Mouse (Mus musculus) midbrain, embryonic 13.5 days (tissue): ENCODE measurements at regions not wholly inside any gene's neighbourhood (a gene's known extent, or its start where the extent isn't known, plus 50 kb on each side); places are given as distances from the start of the nearest gene placed in this dataset.

Experiments used
- ATAC-seq: fragments of 200-750 bp; cut with Nextera tagmentation; 2 replicates; pipeline ENCODE4 v1.8.0; 2017; ENCODE audit warnings: mild to moderate bottlenecking, moderate TSS enrichment, moderate library complexity
- H3K27ac ChIP-seq: fragments of 300-500 bp; sonication (generic); 2 replicates; pipeline ENCODE4 v1.5.1; 2015; ENCODE audit warnings: inconsistent platforms, mild to moderate bottlenecking, moderate library complexity
- H3K27me3 ChIP-seq: fragments of 300-500 bp; sonication (generic); 2 replicates; pipeline ENCODE4 v1.6.1; 2015; ENCODE audit warnings: mild to moderate bottlenecking, inconsistent platforms
- H3K36me3 ChIP-seq: fragments of 300-500 bp; sonication (generic); 2 replicates; pipeline ENCODE4 v1.6.1; 2015; ENCODE audit warnings: mild to moderate bottlenecking, inconsistent platforms
- H3K4me1 ChIP-seq: fragments of 300-500 bp; sonication (generic); replicated peaks from 2 replicates; pipeline ENCODE4 v1.6.1; 2015; ENCODE audit warnings: inconsistent platforms
- H3K4me2 ChIP-seq: fragments of 300-500 bp; sonication (generic); replicated peaks from 2 replicates; pipeline ENCODE4 v1.6.1; 2015; ENCODE audit warnings: moderate library complexity, mild to moderate bottlenecking, inconsistent platforms
- H3K4me3 ChIP-seq: fragments of 300-500 bp; sonication (generic); replicated peaks from 2 replicates; pipeline ENCODE4 v1.5.1; 2015; ENCODE audit warnings: mild to moderate bottlenecking, inconsistent platforms
- H3K9ac ChIP-seq: fragments of 300-500 bp; sonication (generic); replicated peaks from 2 replicates; pipeline ENCODE4 v1.6.1; 2015; ENCODE audit warnings: mild to moderate bottlenecking, inconsistent platforms
- H3K9me3 ChIP-seq: fragments of 300-500 bp; sonication (generic); 2 replicates; pipeline ENCODE4 v1.6.1; 2016; ENCODE audit warnings: mild to moderate bottlenecking, inconsistent platforms
- WGBS: fragments of 180-500 bp; shearing (Covaris S2); methylation state at CpG from one replicate; pipeline ENCODE4 v1.1.7; 2015; 5-methylcytosine and 5-hydroxymethylcytosine counted together

DNA sequence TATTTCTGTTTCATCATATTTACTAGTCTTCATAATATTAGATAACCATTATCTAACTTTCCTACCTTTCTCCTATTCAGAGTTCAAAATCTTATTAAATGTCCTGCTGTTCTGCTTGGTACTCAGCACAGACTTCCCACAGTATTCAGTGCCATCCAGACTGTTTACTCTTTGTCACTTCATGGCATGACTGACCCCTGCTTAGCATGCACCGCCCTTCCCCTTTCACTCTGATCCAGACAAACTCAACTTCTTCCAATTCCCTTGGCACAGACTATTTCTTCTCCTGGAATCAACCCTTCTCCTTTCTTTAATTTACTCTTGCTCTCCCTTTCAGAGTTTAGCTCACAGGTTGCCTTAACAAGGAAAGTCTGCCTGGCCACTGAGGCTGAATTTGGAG lies 458.8 kb downstream of the Ppargc1a start:
- H3K4me2 ChIP-seq = no peak overlapping the region
- H3K9me3 ChIP-seq = no peaks in the 10 kb centered on the region
- H3K4me3 ChIP-seq = no peak overlapping the region
- H3K36me3 ChIP-seq = no peaks in the 10 kb centered on the region
- no peak overlapping the region for H3K9ac ChIP-seq
- 75% methylated on average over 1 of the region's 1 CpGs for WGBS
- no peak overlapping the region for H3K27ac ChIP-seq
- H3K27me3 ChIP-seq = no peaks in the 10 kb centered on the region
- no peaks in the 10 kb centered on the region for H3K4me1 ChIP-seq
- no peak for ATAC-seq

- Histone ChIP-seq H3K4me1 (no peaks in the 10 kb centered on the region), H3K9me3 (no peaks in the 10 kb centered on the region), H3K4me2 (no peak overlapping the region), H3K4me3 (no peak overlapping the region), H3K27ac (no peak overlapping the region), H3K27me3 (no peaks in the 10 kb centered on the region), H3K9ac (no peak overlapping the region), H3K36me3 (no peaks in the 10 kb centered on the region)
- 95% methylated on average over 1 of the region's 1 CpGs for WGBS
- ATAC-seq = no peak
These were observed 459.3 kb downstream of the Ppargc1a start for GRCm38 (mm10) chr5:51108181-51108580.

GRCm38 (mm10) chr5:51099902-51100301 lies 467.6 kb downstream of the Ppargc1a start:
- no peak overlapping the region for H3K4me3 ChIP-seq
- no peak overlapping the region for H3K9ac ChIP-seq
- no peak overlapping the region for H3K27ac ChIP-seq
- H3K4me2 ChIP-seq = no peak overlapping the region
- WGBS = 86% methylated on average over 3 of the region's 3 CpGs
- H3K9me3 ChIP-seq = no peaks in the 10 kb centered on the region
- no peak for ATAC-seq
- no peaks in the 10 kb centered on the region for H3K4me1 ChIP-seq
- no peaks in the 10 kb centered on the region for H3K36me3 ChIP-seq
- no peaks in the 10 kb centered on the region for H3K27me3 ChIP-seq

DNA sequence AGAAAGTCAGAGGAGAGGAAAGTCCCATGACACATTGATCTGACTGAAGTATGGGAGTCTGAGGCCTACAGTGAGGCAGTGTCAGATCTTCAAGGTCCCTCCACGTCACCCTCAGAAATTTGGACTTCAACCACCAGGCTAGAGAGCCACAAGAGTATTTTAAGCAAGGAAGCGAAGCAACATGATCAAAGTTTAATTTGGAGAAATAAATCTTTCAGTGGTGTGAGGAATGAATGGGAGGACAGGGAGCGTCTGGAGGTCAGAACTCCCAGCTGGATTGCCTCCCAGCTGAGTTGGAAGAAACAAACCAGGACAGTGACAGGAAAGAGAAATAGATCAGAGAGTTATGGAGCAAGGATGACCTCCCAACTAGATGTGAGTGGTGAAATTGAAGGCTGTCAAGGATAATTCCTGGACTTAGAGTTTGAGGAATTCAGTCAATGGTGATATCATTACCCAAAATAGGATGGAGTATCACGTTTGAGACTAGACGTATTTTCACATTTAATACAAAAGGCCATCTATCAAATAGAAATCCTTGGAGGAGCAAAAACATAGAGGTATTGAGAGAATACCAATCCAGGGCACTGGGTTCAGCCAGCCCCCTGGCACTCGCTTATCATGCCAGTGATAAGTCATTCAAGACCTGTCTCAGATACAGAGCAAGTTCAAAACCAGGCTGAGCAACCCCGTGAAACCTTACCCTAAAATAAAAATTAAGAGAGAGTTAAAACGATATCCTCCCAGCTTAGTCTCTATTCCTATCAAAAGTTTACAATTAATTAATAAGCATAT lies 494.7 kb downstream of the Ppargc1a start:
- no peaks in the 10 kb centered on the region for H3K36me3 ChIP-seq
- no peaks in the 10 kb centered on the region for H3K9me3 ChIP-seq
- H3K27ac ChIP-seq = no peak overlapping the region
- no peak for ATAC-seq
- 88% methylated on average over 8 of the region's 8 CpGs for WGBS
- no peak overlapping the region for H3K9ac ChIP-seq
- H3K4me3 ChIP-seq = no peak overlapping the region
- H3K4me2 ChIP-seq = no peak overlapping the region
- no peaks in the 10 kb centered on the region for H3K27me3 ChIP-seq
- H3K4me1 ChIP-seq = no peaks in the 10 kb centered on the region

DNA sequence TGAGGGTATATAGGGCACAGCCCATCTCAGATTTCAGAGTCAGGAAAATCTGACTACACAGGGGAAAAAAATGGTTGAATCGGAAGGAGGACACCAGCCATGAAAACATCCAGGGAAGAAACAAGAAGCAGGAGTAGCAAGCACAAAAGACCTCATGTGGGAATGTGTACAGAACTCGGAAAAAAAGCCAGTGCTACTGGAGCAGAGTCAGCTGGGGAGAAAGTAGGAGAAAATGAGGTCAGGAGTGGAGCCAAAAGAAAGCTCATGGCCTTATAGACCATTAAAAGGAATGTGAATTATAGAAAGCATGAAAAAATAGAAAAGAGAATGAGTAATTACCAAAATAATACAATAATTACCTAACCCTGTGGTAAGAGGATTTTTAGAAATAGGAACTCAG lies 495.4 kb downstream of the Ppargc1a start:
- H3K4me3 ChIP-seq = no peak overlapping the region
- H3K27me3 ChIP-seq = no peaks in the 10 kb centered on the region
- no peaks in the 10 kb centered on the region for H3K36me3 ChIP-seq
- 82% methylated on average over 2 of the region's 2 CpGs for WGBS
- H3K4me2 ChIP-seq = no peak overlapping the region
- H3K9me3 ChIP-seq = no peaks in the 10 kb centered on the region
- ATAC-seq = no peak
- H3K9ac ChIP-seq = no peak overlapping the region
- H3K4me1 ChIP-seq = no peaks in the 10 kb centered on the region
- H3K27ac ChIP-seq = no peak overlapping the region

- ATAC-seq = no peak
- WGBS = 60% methylated on average over 1 of the region's 1 CpGs
- Histone ChIP-seq H3K9me3 (no peaks in the 10 kb centered on the region), H3K27me3 (no peaks in the 10 kb centered on the region), H3K36me3 (no peaks in the 10 kb centered on the region), H3K27ac (no peak overlapping the region), H3K4me3 (no peak overlapping the region), H3K9ac (no peak overlapping the region), H3K4me2 (no peak overlapping the region), H3K4me1 (no peaks in the 10 kb centered on the region)
These were observed 497.9 kb downstream of the Ppargc1a start for GRCm38 (mm10) chr5:51069668-51070067.

- no peaks in the 10 kb centered on the region for H3K27me3 ChIP-seq
- H3K4me3 ChIP-seq = no peak overlapping the region
- 73% methylated on average over 2 of the region's 2 CpGs for WGBS
- no peak for ATAC-seq
- no peaks in the 10 kb centered on the region for H3K4me1 ChIP-seq
- H3K36me3 ChIP-seq = no peaks in the 10 kb centered on the region
- H3K9ac ChIP-seq = no peak overlapping the region
- H3K27ac ChIP-seq = no peak overlapping the region
- H3K9me3 ChIP-seq = no peaks in the 10 kb centered on the region
- no peak overlapping the region for H3K4me2 ChIP-seq
These were observed 521.7 kb downstream of the Ppargc1a start for GRCm38 (mm10) chr5:51045872-51046271.

DNA sequence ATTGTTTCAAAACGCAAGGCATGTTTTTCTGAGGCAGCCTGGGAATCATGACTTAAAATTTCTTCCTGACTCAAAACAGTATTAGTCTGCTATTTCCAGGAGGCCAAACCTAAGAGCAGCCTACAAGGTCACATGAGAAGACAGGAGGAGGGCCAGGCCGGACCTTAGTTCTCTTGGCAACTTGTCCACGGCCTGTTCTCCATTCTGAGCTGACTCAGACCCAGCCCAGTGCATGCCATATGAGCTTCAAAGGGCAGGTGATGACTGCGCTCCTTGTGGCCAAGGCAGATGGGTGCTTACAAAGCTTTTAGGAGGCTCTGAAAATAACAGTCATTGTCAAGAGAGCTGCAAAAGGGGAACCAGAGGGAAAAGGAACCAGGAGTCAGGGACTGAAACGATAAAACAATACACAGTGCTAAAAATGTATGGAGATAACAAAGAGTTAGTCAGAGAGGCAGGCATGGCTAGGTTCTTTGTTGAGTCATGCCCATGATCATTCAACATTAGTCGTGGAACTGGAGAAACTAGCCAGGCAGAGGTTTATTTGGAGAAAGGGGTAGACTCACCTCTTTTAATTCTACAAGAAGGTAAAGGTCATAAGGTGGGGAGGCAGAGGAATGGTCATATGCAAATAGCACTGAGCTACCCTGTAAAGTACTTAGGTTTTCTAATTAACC lies 525.8 kb downstream of the Ppargc1a start:
- no peak overlapping the region for H3K27ac ChIP-seq
- H3K4me3 ChIP-seq = no peak overlapping the region
- no peak overlapping the region for H3K4me2 ChIP-seq
- H3K9ac ChIP-seq = no peak overlapping the region
- no peaks in the 10 kb centered on the region for H3K9me3 ChIP-seq
- no peaks in the 10 kb centered on the region for H3K4me1 ChIP-seq
- ATAC-seq = no peak
- H3K36me3 ChIP-seq = no peaks in the 10 kb centered on the region
- 90% methylated on average over 6 of the region's 6 CpGs for WGBS
- no peaks in the 10 kb centered on the region for H3K27me3 ChIP-seq

DNA sequence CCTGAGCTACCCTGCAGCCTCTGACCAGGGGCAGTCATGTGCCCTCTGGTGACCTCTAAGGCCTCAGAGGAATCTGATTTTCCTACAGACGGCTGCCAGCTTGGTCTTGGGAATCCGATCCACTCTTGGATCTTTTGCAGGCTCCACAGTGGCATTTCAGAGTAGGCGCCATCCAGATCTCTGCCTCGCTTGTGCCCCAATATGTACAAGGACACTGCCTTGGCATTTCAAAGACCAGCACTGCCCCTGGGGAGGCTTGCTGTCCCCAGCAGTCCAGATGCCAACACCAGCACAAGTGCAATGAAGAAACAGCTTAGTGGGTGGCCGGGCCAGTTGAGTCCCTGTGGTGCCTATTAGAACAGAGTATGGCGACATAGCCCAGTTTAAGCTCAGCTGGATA lies 526.6 kb downstream of the Ppargc1a start:
- no peak overlapping the region for H3K4me2 ChIP-seq
- no peak overlapping the region for H3K4me3 ChIP-seq
- no peak for ATAC-seq
- H3K27me3 ChIP-seq = no peaks in the 10 kb centered on the region
- H3K36me3 ChIP-seq = no peaks in the 10 kb centered on the region
- 78% methylated on average over 6 of the region's 6 CpGs for WGBS
- no peaks in the 10 kb centered on the region for H3K9me3 ChIP-seq
- H3K27ac ChIP-seq = no peak overlapping the region
- H3K4me1 ChIP-seq = no peaks in the 10 kb centered on the region
- H3K9ac ChIP-seq = no peak overlapping the region

GRCm38 (mm10) chr5:51040463-51040862 lies 527.1 kb downstream of the Ppargc1a start:
- H3K9ac ChIP-seq = no peak overlapping the region
- H3K4me3 ChIP-seq = no peak overlapping the region
- no peaks in the 10 kb centered on the region for H3K9me3 ChIP-seq
- ATAC-seq = no peak
- no peak overlapping the region for H3K27ac ChIP-seq
- no peak overlapping the region for H3K4me2 ChIP-seq
- H3K4me1 ChIP-seq = no peaks in the 10 kb centered on the region
- WGBS = 87% methylated on average over 6 of the region's 6 CpGs
- H3K36me3 ChIP-seq = no peaks in the 10 kb centered on the region
- H3K27me3 ChIP-seq = no peaks in the 10 kb centered on the region

DNA sequence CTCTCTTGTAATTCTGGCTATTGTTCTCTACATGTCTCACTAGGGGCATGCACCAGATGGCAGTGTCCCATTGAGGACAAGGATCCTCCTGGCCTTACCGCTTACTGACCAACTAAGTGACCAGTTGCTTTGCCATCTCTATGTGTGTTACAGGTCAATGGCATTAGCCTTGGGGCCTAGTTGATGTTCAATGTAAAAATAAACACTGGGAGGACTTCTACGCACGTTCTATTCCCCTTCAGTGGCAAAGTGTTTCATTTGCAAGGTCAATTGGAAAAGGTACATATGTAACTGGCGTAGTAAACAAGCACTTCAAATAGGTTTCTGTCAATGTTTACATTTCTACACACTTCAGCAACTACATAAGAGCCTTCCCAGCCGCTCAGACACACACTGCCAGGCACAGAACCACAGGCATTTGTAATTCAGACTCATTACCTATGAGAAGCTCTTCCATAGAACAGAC lies 527.8 kb downstream of the Ppargc1a start:
- H3K36me3 ChIP-seq = no peaks in the 10 kb centered on the region
- H3K27ac ChIP-seq = no peak overlapping the region
- no peaks in the 10 kb centered on the region for H3K4me1 ChIP-seq
- 88% methylated on average over 5 of the region's 5 CpGs for WGBS
- no peak for ATAC-seq
- no peak overlapping the region for H3K4me3 ChIP-seq
- H3K4me2 ChIP-seq = no peak overlapping the region
- H3K9me3 ChIP-seq = no peaks in the 10 kb centered on the region
- H3K27me3 ChIP-seq = no peaks in the 10 kb centered on the region
- no peak overlapping the region for H3K9ac ChIP-seq

DNA sequence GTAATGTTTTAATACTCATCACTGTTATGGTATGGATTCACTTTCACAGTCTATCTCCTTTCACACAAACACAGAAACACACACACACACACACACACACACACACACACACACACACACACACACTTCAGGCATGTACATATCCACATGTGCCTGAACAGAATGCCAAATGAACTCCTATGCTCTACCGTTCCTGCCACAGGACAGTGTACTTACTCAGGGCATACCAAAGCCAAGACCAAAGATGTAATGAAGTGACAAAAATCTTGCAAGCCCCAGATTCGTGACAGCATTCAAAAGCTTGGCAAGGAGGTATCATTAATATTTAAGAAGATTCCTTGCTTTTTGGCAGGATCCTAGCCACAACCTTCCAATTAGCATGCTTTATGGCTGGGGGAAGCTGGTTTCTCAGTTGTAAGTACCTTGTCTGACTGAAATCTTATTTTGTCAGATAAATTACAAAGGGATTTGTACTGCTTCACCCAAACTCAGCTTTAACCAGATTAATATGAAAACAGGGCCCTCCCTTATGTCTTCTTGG lies 531.0 kb downstream of the Ppargc1a start:
- Histone ChIP-seq H3K27me3 (no peaks in the 10 kb centered on the region), H3K4me1 (no peaks in the 10 kb centered on the region), H3K9me3 (no peaks in the 10 kb centered on the region), H3K27ac (no peak overlapping the region), H3K4me3 (no peak overlapping the region), H3K9ac (no peak overlapping the region), H3K36me3 (no peaks in the 10 kb centered on the region), H3K4me2 (no peak overlapping the region)
- 77% methylated on average over 2 of the region's 2 CpGs for WGBS
- ATAC-seq = no peak
